Mouse (Mus musculus): Measurements from ENCODE around the gene Evi5. TPM values are rescaled to one million over a fixed set of nuclear protein-coding genes. Genes with fewer than 3 reads are reported as not detected.

The Evi5 gene
- polyA plus RNA-seq, 1 experiment from 2014 or later, result 61.7 TPM

DNA sequence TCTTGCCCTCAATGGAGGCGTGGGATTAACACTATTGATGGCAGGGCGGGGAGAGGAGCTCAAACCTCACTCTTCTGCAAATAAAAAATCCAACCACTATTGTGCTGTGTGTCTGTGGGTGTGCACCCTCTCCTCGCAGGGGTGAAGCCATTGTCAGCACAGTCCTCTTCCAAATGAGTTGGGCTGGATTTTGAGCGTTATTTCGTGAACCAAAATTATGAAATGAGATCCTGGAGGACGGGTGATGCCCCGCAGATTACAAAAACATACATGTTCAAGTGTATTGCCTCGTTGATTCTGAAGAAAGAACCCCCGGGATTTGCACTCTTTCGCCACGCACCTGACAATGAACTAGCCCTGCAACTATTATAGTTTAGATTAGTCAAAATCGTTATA, 147.9 kb downstream of the Evi5 start:
- Histone ChIP-seq H3K4me1 (ENCODE audit: control insufficient read depth, insufficient read depth, low read length) (peaks cover 21% of the 10 kb centered on the region), H3K27ac (replicated peaks; ENCODE audit: low read depth, low read length) (no peak overlapping the region), H3K9ac (replicated peaks; ENCODE audit: low read length) (no peak overlapping the region), H3K27me3 (ENCODE audit: control insufficient read depth, insufficient read depth, low read length) (peaks cover 58% of the 10 kb centered on the region), H3K4me2 (ENCODE audit: low read depth, low read length) (no peak overlapping the region; the same call in 1 of the 2 replicates), H3K36me3 (replicated peaks; ENCODE audit: control insufficient read depth, insufficient read depth, low read depth, low read length) (no peaks in the 10 kb centered on the region), H3K9me3 (replicated peaks; ENCODE audit: control insufficient read depth, low read length) (no peaks in the 10 kb centered on the region), H3K4me3 (ENCODE audit: low read depth, low read length) (peak overlapping the region; percentile 27; the same call in 1 of the 2 replicates)
- 15% methylated on average over 12 of the region's 12 CpGs for whole genome bisulfite sequencing
- DNase-seq (ENCODE audit: low spot score), result no peak
- no peak for ATAC-seq (replicated peaks; ENCODE audit: insufficient number of reproducible peaks, low FRiP score, low TSS enrichment, low read depth)

DNA sequence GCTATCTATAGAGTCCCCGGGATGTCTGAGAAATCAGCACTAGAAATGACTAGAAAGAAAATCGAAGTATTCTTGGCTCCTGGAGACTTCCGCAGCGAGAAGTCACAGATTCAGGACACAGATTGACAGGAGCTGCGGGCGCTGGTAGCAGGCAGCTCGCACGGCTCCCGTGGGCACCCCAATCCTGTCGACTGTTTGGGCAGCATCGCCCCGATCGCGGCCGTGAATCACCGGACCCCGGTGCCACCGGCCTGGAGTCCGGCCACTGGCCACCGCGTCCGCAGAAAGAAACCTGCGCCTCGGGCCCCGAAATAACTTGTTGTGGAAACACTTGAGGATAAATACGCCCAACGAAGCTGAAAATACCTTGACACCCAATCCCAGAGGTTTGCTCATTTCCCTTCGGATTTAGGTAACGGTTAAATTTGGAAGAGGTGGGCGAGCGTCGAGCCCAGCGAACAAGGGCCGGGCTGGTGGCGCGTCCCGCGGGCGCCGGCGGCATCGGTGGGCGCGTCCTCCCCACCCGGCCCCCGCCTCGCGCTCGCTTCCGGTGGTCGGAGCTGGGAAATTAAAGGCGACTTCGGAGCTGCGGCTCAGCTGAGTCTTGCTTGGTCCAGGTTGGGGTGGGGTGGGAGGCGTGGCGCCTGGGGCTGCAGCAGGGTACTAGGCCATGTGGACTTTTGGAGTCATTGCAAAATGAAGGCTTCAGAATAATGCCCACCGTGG, 148.5 kb downstream of the Evi5 start:
- H3K9ac ChIP-seq (replicated peaks; ENCODE audit: low read length), result no peak overlapping the region
- ATAC-seq (replicated peaks; ENCODE audit: insufficient number of reproducible peaks, low FRiP score, low TSS enrichment, low read depth), result no peak
- peak overlapping the region; percentile 27 for H3K4me3 ChIP-seq (ENCODE audit: low read depth, low read length)
- H3K4me1 ChIP-seq (ENCODE audit: control insufficient read depth, insufficient read depth, low read length), result peaks cover 21% of the 10 kb centered on the region
- WGBS, result under 1% methylated on average over 57 of the region's 57 CpGs
- no peak overlapping the region for H3K27ac ChIP-seq (replicated peaks; ENCODE audit: low read depth, low read length)
- H3K27me3 ChIP-seq (ENCODE audit: control insufficient read depth, insufficient read depth, low read length), result peaks cover 64% of the 10 kb centered on the region
- H3K9me3 ChIP-seq (replicated peaks; ENCODE audit: control insufficient read depth, low read length), result no peaks in the 10 kb centered on the region
- peak; percentile 12 for DNase-seq (ENCODE audit: low spot score)
- H3K36me3 ChIP-seq (replicated peaks; ENCODE audit: control insufficient read depth, insufficient read depth, low read depth, low read length), result no peaks in the 10 kb centered on the region
- H3K4me2 ChIP-seq (ENCODE audit: low read depth, low read length), result peak overlapping the region; percentile 41

DNA sequence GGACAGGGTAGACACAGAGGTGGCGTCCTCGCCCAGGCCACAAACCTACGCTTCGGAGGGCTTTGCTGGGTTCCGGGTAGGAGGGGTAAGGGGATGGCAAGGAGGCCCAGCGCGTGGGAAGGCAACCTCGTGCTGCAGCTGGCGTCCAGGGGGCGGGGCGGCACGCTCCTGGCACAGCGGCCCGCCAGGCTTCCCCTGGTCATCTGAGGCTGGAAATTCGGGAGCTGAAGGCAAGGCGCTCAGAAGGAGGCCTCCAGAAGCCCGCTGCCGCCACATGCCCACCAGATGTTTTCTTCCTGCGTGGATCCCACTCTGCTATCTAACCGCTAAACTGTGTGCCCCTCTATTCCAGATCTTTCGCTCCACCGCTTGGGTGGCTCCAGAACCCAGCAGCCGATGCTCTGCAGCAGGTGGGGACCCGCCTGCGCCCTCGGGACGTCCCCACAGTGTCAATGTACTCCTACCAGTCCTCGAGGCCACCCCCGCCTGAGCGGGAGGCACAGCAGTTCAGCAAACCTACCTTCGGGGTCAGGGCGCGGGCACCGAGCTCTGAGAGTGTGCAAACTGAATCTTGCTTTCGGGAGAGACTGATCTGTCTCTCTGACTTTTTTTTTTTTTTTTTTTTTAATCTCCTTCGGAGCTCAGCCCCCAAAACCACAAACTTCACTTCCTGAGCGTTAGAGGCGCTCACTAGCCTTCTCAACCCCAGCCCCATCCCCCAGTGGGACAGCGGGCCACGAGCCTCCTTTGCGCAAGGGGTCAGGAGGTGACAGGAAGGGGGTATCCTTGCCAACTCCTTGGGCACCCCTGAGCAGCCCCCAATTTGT, 149.3 kb downstream of the Evi5 start, which contains the start of gene Gfi1:
Gene Gfi1, minus strand, starts transcription at position 602 of the 827 bp plus-strand sequence.
- no peak within 1 kb of the TSS for H3K9ac ChIP-seq (replicated peaks; ENCODE audit: low read length)

DNA sequence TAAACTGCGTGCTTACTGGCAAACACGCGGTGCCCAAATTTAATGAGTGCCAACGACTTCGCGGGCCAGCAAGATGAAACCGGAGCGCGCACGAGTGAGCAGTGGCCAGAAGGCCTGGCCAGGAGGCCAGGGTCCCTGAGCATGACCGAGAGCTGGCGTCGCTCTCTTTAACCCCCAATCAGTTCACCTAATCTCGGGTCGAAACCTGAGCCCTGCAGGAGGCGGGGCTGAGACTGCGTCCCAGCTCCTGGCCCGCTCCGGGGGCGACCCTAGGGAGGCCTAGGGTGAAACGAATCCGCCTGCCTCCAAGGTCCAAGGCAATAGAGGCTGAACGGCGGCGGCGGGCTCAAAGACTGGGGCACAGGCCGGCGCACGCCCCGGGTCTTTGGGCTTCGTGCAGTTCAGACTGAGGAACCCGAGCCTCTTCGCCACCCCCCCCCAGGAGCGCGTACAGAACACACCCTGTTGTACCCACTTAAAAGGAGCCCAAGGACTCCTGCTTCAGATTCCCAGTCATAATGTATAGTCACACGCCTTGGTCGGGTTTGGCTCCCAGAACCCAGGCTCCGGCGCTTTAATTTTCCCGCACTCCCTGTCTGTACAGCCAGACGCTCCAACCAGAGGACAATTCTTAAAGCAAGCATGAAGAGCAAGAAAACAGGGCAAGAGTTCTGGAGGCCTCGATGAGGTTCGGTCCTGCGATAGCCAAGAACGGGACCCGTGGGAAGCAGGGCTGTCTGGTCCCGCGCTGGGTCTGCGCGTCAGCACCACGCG, 150.1 kb downstream of the Evi5 start:
- no peaks in the 10 kb centered on the region for H3K36me3 ChIP-seq (replicated peaks; ENCODE audit: control insufficient read depth, insufficient read depth, low read depth, low read length)
- WGBS, result under 1% methylated on average over 52 of the region's 52 CpGs
- DNase-seq (ENCODE audit: low spot score) (peak; percentile 37), ATAC-seq (replicated peaks; ENCODE audit: insufficient number of reproducible peaks, low FRiP score, low TSS enrichment, low read depth) (peak; percentile 43)
- H3K27ac ChIP-seq (replicated peaks; ENCODE audit: low read depth, low read length), result no peak overlapping the region
- H3K4me3 ChIP-seq (ENCODE audit: low read depth, low read length), result peak overlapping the region; percentile 15
- no peaks in the 10 kb centered on the region for H3K9me3 ChIP-seq (replicated peaks; ENCODE audit: control insufficient read depth, low read length)
- peaks cover 21% of the 10 kb centered on the region for H3K4me1 ChIP-seq (ENCODE audit: control insufficient read depth, insufficient read depth, low read length)
- peak overlapping the region; percentile 34 for H3K4me2 ChIP-seq (ENCODE audit: low read depth, low read length)
- H3K9ac ChIP-seq (replicated peaks; ENCODE audit: low read length), result no peak overlapping the region
- H3K27me3 ChIP-seq (ENCODE audit: control insufficient read depth, insufficient read depth, low read length), result peaks cover 75% of the 10 kb centered on the region

More for the DNA sequence above, 149.3 kb downstream of the Evi5 start, which contains the start of gene Gfi1:
- Histone ChIP-seq H3K4me1 (ENCODE audit: control insufficient read depth, insufficient read depth, low read length) (peaks cover 21% of the 10 kb centered on the region), H3K36me3 (replicated peaks; ENCODE audit: control insufficient read depth, insufficient read depth, low read depth, low read length) (no peaks in the 10 kb centered on the region), H3K27ac (replicated peaks; ENCODE audit: low read depth, low read length) (no peak within 1 kb of the TSS), H3K9me3 (replicated peaks; ENCODE audit: control insufficient read depth, low read length) (no peaks in the 10 kb centered on the region), H3K4me3 (ENCODE audit: low read depth, low read length) (peak within 1 kb of the TSS; percentile 27), H3K4me2 (ENCODE audit: low read depth, low read length) (peak within 1 kb of the TSS; percentile 41), H3K27me3 (ENCODE audit: control insufficient read depth, insufficient read depth, low read length) (peaks cover 70% of the 10 kb centered on the region)
- ATAC-seq (replicated peaks; ENCODE audit: insufficient number of reproducible peaks, low FRiP score, low TSS enrichment, low read depth) (peak; percentile 35; the same call in 1 of the 2 replicates), DNase-seq (ENCODE audit: low spot score) (peak; percentile 13)
- 1% methylated on average over 41 of the region's 41 CpGs for WGBS

DNA sequence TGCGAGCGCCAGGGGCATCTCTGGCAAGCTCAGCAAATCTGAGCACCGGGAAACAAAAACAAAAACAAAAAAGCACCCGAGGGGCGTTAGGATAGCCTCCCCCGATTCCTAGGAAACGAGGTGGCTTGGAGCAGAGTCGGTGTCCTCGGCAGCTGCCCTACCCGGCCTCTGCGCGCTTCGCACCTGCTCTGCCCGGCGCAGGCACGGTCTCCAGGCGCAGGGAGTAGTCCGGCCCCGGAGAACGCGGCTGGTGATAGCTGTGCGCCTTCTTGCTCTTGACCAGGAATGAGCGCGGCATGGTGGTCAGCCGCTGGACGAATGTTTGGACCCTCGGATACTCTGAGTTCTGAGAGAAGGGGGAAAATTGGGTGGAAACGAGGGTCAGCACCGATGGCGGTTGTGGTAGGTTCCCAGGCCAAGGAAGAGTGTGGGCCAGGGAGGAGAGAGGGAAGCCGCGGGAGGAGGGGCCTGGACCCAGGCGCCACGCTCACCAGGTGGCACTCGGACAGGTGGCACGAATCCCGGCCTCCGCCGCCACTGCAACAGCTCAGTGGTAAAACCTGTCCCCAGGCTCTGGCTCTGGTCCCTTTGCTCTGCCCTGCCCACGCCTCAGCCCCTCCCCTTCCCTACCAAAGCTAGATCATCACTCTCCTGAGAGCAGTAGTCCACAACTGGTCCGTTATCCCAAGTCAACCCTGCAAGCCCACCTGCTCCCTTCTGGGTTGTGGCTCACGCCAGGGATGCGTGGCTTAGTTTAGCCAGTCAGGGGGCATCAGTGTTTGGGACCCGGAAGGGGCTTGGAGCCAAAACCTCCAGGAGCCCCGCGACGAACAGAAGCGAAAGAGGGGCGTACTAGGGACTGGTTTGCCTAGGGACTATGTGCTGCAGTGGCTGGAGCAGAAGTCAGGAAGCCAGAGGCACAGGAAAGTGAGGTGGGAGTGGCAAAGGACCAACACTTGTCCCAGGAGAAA, 151.1 kb downstream of the Evi5 start:
- Histone ChIP-seq H3K27ac (replicated peaks; ENCODE audit: low read depth, low read length) (no peak overlapping the region), H3K9ac (replicated peaks; ENCODE audit: low read length) (no peak overlapping the region), H3K36me3 (replicated peaks; ENCODE audit: control insufficient read depth, insufficient read depth, low read depth, low read length) (no peaks in the 10 kb centered on the region), H3K9me3 (replicated peaks; ENCODE audit: control insufficient read depth, low read length) (no peaks in the 10 kb centered on the region), H3K4me2 (ENCODE audit: low read depth, low read length) (peak overlapping the region; percentile 31), H3K4me1 (ENCODE audit: control insufficient read depth, insufficient read depth, low read length) (peaks cover 21% of the 10 kb centered on the region), H3K4me3 (ENCODE audit: low read depth, low read length) (0 out of 2 replicates have a peak overlapping the region, but pooled peaks have one; percentile 10), H3K27me3 (ENCODE audit: control insufficient read depth, insufficient read depth, low read length) (peaks cover 84% of the 10 kb centered on the region)
- DNase-seq (ENCODE audit: low spot score), result peak; percentile 25
- under 1% methylated on average over 49 of the region's 49 CpGs for WGBS
- no peak for ATAC-seq (replicated peaks; ENCODE audit: insufficient number of reproducible peaks, low FRiP score, low TSS enrichment, low read depth)

GRCm38 (mm10) chr5:107722661-107723532, 152.0 kb downstream of the Evi5 start:
- H3K36me3 ChIP-seq (replicated peaks; ENCODE audit: control insufficient read depth, insufficient read depth, low read depth, low read length), result no peaks in the 10 kb centered on the region
- DNase-seq (ENCODE audit: low spot score), result peak; percentile 23
- peaks cover 21% of the 10 kb centered on the region for H3K4me1 ChIP-seq (ENCODE audit: control insufficient read depth, insufficient read depth, low read length)
- H3K4me3 ChIP-seq (ENCODE audit: low read depth, low read length), result 0 out of 2 replicates have a peak overlapping the region, but pooled peaks have one; percentile 10
- H3K4me2 ChIP-seq (ENCODE audit: low read depth, low read length), result peak overlapping the region; percentile 31
- no peak overlapping the region for H3K9ac ChIP-seq (replicated peaks; ENCODE audit: low read length)
- peaks cover 78% of the 10 kb centered on the region for H3K27me3 ChIP-seq (ENCODE audit: control insufficient read depth, insufficient read depth, low read length)
- no peaks in the 10 kb centered on the region for H3K9me3 ChIP-seq (replicated peaks; ENCODE audit: control insufficient read depth, low read length)
- WGBS, result under 1% methylated on average over 34 of the region's 34 CpGs
- H3K27ac ChIP-seq (replicated peaks; ENCODE audit: low read depth, low read length), result no peak overlapping the region
- no peak for ATAC-seq (replicated peaks; ENCODE audit: insufficient number of reproducible peaks, low FRiP score, low TSS enrichment, low read depth)
